22 mouse cellular contexts compared by ENCODE assay signal in genomic region chr6:30168275-30168674, GRCm38 (mm10).
DNase-seq lines count a peak whose midpoint lies in the region; ATAC-seq and TF ChIP-seq lines count a peak whose summit lies in the region.
"Had no signal": no experiment of that assay in that cellular context is flagged by ENCODE, and none has a peak within 500 bp of the region (broad histone marks: within the 10 kb centered on the region; RNA-seq: fewer than 3 reads in every experiment).

No protein-coding gene starts in this region.

- H3K4me1 ChIP-seq in kidney, postnatal 0 days (replicated peaks; ENCODE audit: insufficient read depth, low read length): peaks cover 17% of the 10 kb centered on the region; the same call in 1 of the 2 replicates
- H3K4me1 ChIP-seq in neural tube, embryonic 13.5 days (replicated peaks): peaks cover 28% of the 10 kb centered on the region
- H3K4me1 ChIP-seq in neural tube, embryonic 15.5 days: peaks cover 6% of the 10 kb centered on the region

- H3K4me2 ChIP-seq in kidney, postnatal 0 days (ENCODE audit: low read length): no peak overlapping the region
- H3K4me2 ChIP-seq in neural tube, embryonic 13.5 days: 0 out of 2 replicates have a peak overlapping the region, but pooled peaks have one; percentile 43
- H3K4me2 ChIP-seq in neural tube, embryonic 15.5 days: no peak overlapping the region
- H3K4me2 ChIP-seq: heart, embryonic 13.5 days; hindbrain, embryonic 13.5 days; intestine, embryonic 15.5 days; liver, embryonic 15.5 days had no signal

- TF ChIP-seq CTCF in gastrocnemius, adult 2 months (IDR thresholded peaks at IDR 0.05): no peak
- TF ChIP-seq CTCF in kidney, postnatal 0 days (IDR thresholded peaks at IDR 0.05; ENCODE audit: low read depth): no peak

- H3K4me3 ChIP-seq in gastrocnemius, adult 2 months: no peak overlapping the region
- no peak overlapping the region for H3K4me3 ChIP-seq in kidney, postnatal 0 days (replicated peaks; ENCODE audit: low read depth, low read length)
- no peak overlapping the region for H3K4me3 ChIP-seq in neural tube, embryonic 13.5 days
- H3K4me3 ChIP-seq in neural tube, embryonic 15.5 days (replicated peaks): no peak overlapping the region
- H3K4me3 ChIP-seq: erythroblast, embryonic 14.5 days; heart, embryonic 13.5 days; hindbrain, embryonic 13.5 days; intestine, embryonic 15.5 days; liver, embryonic 15.5 days had no signal

- no peak overlapping the region for H3K27ac ChIP-seq in gastrocnemius, adult 2 months
- no peak overlapping the region for H3K27ac ChIP-seq in kidney, postnatal 0 days
- H3K27ac ChIP-seq in neural tube, embryonic 13.5 days (replicated peaks): no peak overlapping the region
- no peak overlapping the region for H3K27ac ChIP-seq in neural tube, embryonic 15.5 days (replicated peaks)
- H3K27ac ChIP-seq: heart, embryonic 13.5 days; hindbrain, embryonic 13.5 days; intestine, embryonic 15.5 days; liver, embryonic 15.5 days; stomach, postnatal 0 days had no signal

- DNase-seq in gastrocnemius, adult 2 months: peak; percentile 46
- DNase-seq in gastrocnemius, postnatal 4 days (ENCODE audit: low spot score in 2 of 2): no peak
- DNase-seq in kidney, postnatal 0 days (ENCODE audit: low spot score): peak; percentile 54
- DNase-seq in kidney, postnatal 14 days: no peak
- DNase-seq in skeletal muscle tissue, adult 2 months (ENCODE audit: low read depth, low spot score): peak; percentile 17
- no peak for DNase-seq in adrenal gland, adult 2 months
- DNase-seq: adrenal gland, adult 8-10 months; B cell, adult 2 months; cerebellum, adult 11 months; cerebellum, postnatal 36 days; layer of hippocampus, adult 9-11 months; right cerebral cortex, postnatal 14 days had no signal

- H3K9ac ChIP-seq in kidney, postnatal 0 days (ENCODE audit: low read depth, low read length): no peak overlapping the region
- H3K9ac ChIP-seq in neural tube, embryonic 13.5 days: no peak overlapping the region
- no peak overlapping the region for H3K9ac ChIP-seq in neural tube, embryonic 15.5 days (replicated peaks)
- H3K9ac ChIP-seq: heart, embryonic 13.5 days; hindbrain, embryonic 13.5 days; intestine, embryonic 15.5 days; liver, embryonic 15.5 days had no signal

- peaks cover 26% of the 10 kb centered on the region for H3K27me3 ChIP-seq in kidney, postnatal 0 days (ENCODE audit: insufficient read depth, low read length)
- peaks cover 57% of the 10 kb centered on the region for H3K27me3 ChIP-seq in neural tube, embryonic 13.5 days
- peaks cover 58% of the 10 kb centered on the region for H3K27me3 ChIP-seq in neural tube, embryonic 15.5 days (replicated peaks)

- 75% methylated on average over 3 of the region's 3 CpGs for WGBS in kidney, postnatal 0 days
- 89% methylated on average over 3 of the region's 3 CpGs for WGBS in neural tube, embryonic 13.5 days
- WGBS in neural tube, embryonic 15.5 days: 88% methylated on average over 3 of the region's 3 CpGs

- ATAC-seq in kidney, postnatal 0 days (replicated peaks; ENCODE audit: low FRiP score, low read depth): no peak
- no peak for ATAC-seq in neural tube, embryonic 13.5 days (ENCODE audit: low read depth)
- ATAC-seq in neural tube, embryonic 15.5 days (ENCODE audit: low FRiP score): no peak
- ATAC-seq: intestine, embryonic 15.5 days; midbrain, embryonic 16.5 days had no signal

- H3K9me3 ChIP-seq in kidney, postnatal 0 days (replicated peaks; ENCODE audit: low read length): no peaks in the 10 kb centered on the region
- no peaks in the 10 kb centered on the region for H3K9me3 ChIP-seq in neural tube, embryonic 13.5 days
- no peaks in the 10 kb centered on the region for H3K9me3 ChIP-seq in neural tube, embryonic 15.5 days (replicated peaks)
- H3K9me3 ChIP-seq: heart, embryonic 13.5 days; hindbrain, embryonic 13.5 days; intestine, embryonic 15.5 days; liver, embryonic 15.5 days had no signal

- intact Hi-C loops in gastrocnemius, adult 2 months (cut with DNase I): no loop called here

- no peaks in the 10 kb centered on the region for H3K36me3 ChIP-seq in kidney, postnatal 0 days (ENCODE audit: insufficient read depth, low read length)
- no peaks in the 10 kb centered on the region for H3K36me3 ChIP-seq in neural tube, embryonic 13.5 days
- H3K36me3 ChIP-seq in neural tube, embryonic 15.5 days: no peaks in the 10 kb centered on the region
- H3K36me3 ChIP-seq: G1E; heart, embryonic 13.5 days; hindbrain, embryonic 13.5 days; intestine, embryonic 15.5 days; liver, embryonic 15.5 days had no signal

Comparison
In these comparisons a context has a peak if more than half of its experiments do, and no peak if none do; other contexts are left out.
1. DNase-seq: peak in gastrocnemius, adult 2 months (single experiment), kidney, postnatal 0 days (single experiment) and skeletal muscle tissue, adult 2 months (single experiment); none in gastrocnemius, postnatal 4 days (0 of 2), kidney, postnatal 14 days (single experiment) and adrenal gland, adult 2 months (single experiment).